Mouse (Mus musculus) liver, embryonic 12.5 days (tissue): Measurements from ENCODE around the gene Gm21905. TPM values are rescaled to one million over a fixed set of nuclear protein-coding genes. Genes with fewer than 3 reads are reported as not detected.
A peak's percentile ranks its signal among the peaks of the same experiment; 100 is the strongest.

Experiments
- ATAC-seq: fragments of 200-750 bp; cut with Nextera tagmentation; 2 replicates; pipeline ENCODE4 v1.8.0; 2017; ENCODE audit warnings: moderate number of reproducible peaks, mild to moderate bottlenecking, moderate library complexity
- H3K27ac ChIP-seq: fragments of 300-500 bp; sonication (generic); 2 replicates; pipeline ENCODE4 v1.5.1; 2016; ENCODE audit warnings: mild to moderate bottlenecking
- H3K27me3 ChIP-seq: fragments of 300-500 bp; sonication (generic); replicated peaks from 2 replicates; pipeline ENCODE4 v1.6.1; 2016; ENCODE audit warnings: mild to moderate bottlenecking, moderate library complexity
- H3K36me3 ChIP-seq: fragments of 300-500 bp; sonication (generic); 2 replicates; pipeline ENCODE4 v1.6.1; 2016; ENCODE audit warnings: mild to moderate bottlenecking, moderate library complexity
- H3K4me1 ChIP-seq: fragments of 300-500 bp; sonication (generic); 2 replicates; pipeline ENCODE4 v1.6.1; 2016
- H3K4me2 ChIP-seq: fragments of 300-500 bp; sonication (generic); 2 replicates; pipeline ENCODE4 v1.6.1; 2016; ENCODE audit warnings: mild to moderate bottlenecking, moderate library complexity
- H3K4me3 ChIP-seq: fragments of 300-500 bp; sonication (generic); 2 replicates; pipeline ENCODE4 v1.5.1; 2016; ENCODE audit warnings: mild to moderate bottlenecking, moderate library complexity
- H3K9ac ChIP-seq: fragments of 300-500 bp; sonication (generic); 2 replicates; pipeline ENCODE4 v1.6.1; 2016; ENCODE audit warnings: mild to moderate bottlenecking, moderate library complexity
- H3K9me3 ChIP-seq: fragments of 300-500 bp; sonication (generic); replicated peaks from 2 replicates; pipeline ENCODE4 v1.6.1; 2016; ENCODE audit warnings: mild to moderate bottlenecking, moderate library complexity
- WGBS: fragments of 180-500 bp; shearing (Covaris S2); methylation state at CpG from one replicate; pipeline ENCODE4 v1.1.7; 2016; ENCODE audit not compliant: insufficient replicate concordance; 5-methylcytosine and 5-hydroxymethylcytosine counted together
- polyA plus RNA-seq: library from polyadenylated mRNA; unstranded; fragments of >200 nt; fragmentation: Nextera tagmentation; extraction: Ambion mirVana; gene quantifications from 2 replicates; pipeline ENCODE4 v1.2.1, GENCODE M21; 2016

The Gm21905 gene
- polyA plus RNA-seq, 1 experiment from 2014 or later = not detected

- ATAC-seq = peak; percentile 68
Measured at GRCm38 (mm10) chr5:67931623-67932022, 14.6 kb downstream of the Gm21905 start.

GRCm38 (mm10) chr5:67930584-67930983 lies 15.6 kb downstream of the Gm21905 start:
- WGBS = 17% methylated on average over 4 of the region's 4 CpGs
- Histone ChIP-seq H3K4me2 (no peak overlapping the region), H3K4me1 (peaks cover 15% of the 10 kb centered on the region), H3K27me3 (peaks cover 4% of the 10 kb centered on the region; the same call in 1 of the 2 replicates), H3K27ac (no peak overlapping the region), H3K36me3 (no peaks in the 10 kb centered on the region), H3K9ac (no peak overlapping the region), H3K4me3 (no peak overlapping the region), H3K9me3 (no peaks in the 10 kb centered on the region)
- ATAC-seq = no peak

More at GRCm38 (mm10) chr5:67931623-67932022, 14.6 kb downstream of the Gm21905 start:
- peak overlapping the region; percentile 27 for H3K4me2 ChIP-seq
- H3K36me3 ChIP-seq = no peaks in the 10 kb centered on the region
- H3K27me3 ChIP-seq = peaks cover 4% of the 10 kb centered on the region; the same call in 1 of the 2 replicates
- peaks cover 15% of the 10 kb centered on the region for H3K4me1 ChIP-seq
- no peak overlapping the region for H3K27ac ChIP-seq
- H3K9ac ChIP-seq = no peak overlapping the region
- H3K4me3 ChIP-seq = no peak overlapping the region
- 4% methylated on average over 2 of the region's 2 CpGs for WGBS
- H3K9me3 ChIP-seq = no peaks in the 10 kb centered on the region

DNA sequence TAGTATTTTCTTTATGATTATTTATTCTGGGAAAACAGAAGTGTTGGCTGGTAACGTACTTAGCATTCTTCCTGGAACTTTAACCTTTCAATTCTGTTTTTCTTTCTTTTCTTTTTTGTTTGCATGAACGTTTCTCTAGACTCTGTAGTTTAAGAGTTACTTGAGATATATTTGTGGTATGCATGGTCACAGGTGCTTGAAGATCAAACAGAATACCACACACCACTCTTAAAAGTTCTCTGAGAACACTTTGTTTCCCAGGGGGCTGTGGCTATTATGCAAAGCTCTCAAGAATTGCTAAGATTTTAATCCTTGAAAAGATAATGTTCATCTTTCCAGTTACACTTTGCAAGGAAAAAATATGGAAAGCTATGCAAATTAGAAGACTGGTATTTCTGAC lies 41.7 kb downstream of the Gm21905 start:
- Histone ChIP-seq H3K4me2 (no peak overlapping the region), H3K9me3 (no peaks in the 10 kb centered on the region), H3K4me3 (no peak overlapping the region), H3K9ac (no peak overlapping the region), H3K27ac (no peak overlapping the region), H3K36me3 (no peaks in the 10 kb centered on the region), H3K4me1 (0 out of 2 replicates have a peak, but pooled peaks cover 3% of the 10 kb centered on the region), H3K27me3 (no peaks in the 10 kb centered on the region)
- WGBS = 55% methylated on average over 2 of the region's 2 CpGs
- no peak for ATAC-seq

DNA sequence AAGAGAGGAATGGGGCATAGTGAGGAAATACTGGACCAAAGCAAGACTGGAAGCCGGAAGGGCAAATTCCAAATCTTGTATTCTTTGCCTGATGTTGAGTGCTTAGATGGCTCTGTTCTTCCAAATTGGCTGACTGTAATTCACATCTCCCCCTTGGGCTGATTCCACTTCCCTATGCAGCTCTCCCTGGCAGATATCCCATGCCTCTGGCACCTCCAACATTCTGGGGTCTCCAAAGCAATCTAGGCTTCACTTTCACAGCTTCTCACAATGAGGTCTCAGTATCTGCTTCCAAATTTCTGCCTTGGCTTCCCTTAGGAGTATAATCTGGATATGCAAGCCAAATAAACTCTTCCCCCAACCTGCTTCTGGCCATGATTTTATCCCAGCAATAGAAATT lies 47.3 kb downstream of the Gm21905 start:
- ATAC-seq = no peak
- H3K27ac ChIP-seq = no peak overlapping the region
- no peak overlapping the region for H3K4me2 ChIP-seq
- no peak overlapping the region for H3K9ac ChIP-seq
- H3K36me3 ChIP-seq = no peaks in the 10 kb centered on the region
- H3K27me3 ChIP-seq = peaks cover 3% of the 10 kb centered on the region; the same call in 1 of the 2 replicates
- no peak overlapping the region for H3K4me3 ChIP-seq
- WGBS = 70% methylated on average over 1 of the region's 1 CpGs
- no peaks in the 10 kb centered on the region for H3K9me3 ChIP-seq
- H3K4me1 ChIP-seq = 0 out of 2 replicates have a peak, but pooled peaks cover 3% of the 10 kb centered on the region

DNA sequence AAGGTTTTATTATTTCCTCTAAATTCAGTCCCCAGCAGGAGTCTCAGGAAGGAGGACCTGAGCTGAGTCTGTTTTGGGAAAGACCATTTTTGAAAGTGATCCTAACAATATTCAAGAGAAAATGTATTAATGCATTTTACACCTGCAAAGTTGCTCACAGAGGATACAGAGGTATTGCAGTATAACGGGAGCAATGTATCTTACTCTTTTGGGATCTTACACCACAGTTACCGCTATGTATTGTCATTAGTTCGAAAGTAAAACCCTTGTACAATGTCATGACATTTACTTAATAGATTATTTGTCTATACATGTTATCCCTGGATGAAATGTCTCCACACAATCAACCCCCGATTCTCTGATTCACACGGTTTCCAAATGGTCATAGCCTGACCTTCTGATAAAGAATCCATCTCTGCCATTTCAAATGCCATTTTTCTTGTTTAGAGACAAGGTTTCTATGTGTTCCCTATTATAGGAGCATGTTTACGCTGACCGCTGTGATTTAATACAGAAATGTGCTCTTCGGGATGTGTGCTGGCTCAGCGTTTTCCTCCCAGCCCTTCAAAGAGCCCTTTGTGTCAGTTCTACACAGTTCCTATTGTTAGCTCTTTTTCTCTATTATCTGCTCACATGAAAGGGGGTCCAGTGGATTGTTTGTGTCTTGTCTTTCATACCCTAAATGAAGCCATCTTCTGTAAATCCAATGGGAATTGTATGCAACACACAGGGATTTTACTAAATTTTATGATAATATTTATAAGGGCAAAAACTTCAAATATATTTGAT lies 61.6 kb downstream of the Gm21905 start:
- H3K27ac ChIP-seq = no peak overlapping the region
- H3K4me3 ChIP-seq = no peak overlapping the region
- H3K9me3 ChIP-seq = no peaks in the 10 kb centered on the region
- WGBS = 78% methylated on average over 9 of the region's 9 CpGs
- peaks cover 18% of the 10 kb centered on the region for H3K4me1 ChIP-seq
- no peak overlapping the region for H3K9ac ChIP-seq
- no peaks in the 10 kb centered on the region for H3K36me3 ChIP-seq
- ATAC-seq = no peak
- no peaks in the 10 kb centered on the region for H3K27me3 ChIP-seq
- H3K4me2 ChIP-seq = no peak overlapping the region

- H3K4me1 ChIP-seq = peaks cover 18% of the 10 kb centered on the region
- H3K9ac ChIP-seq = no peak overlapping the region
- no peak overlapping the region for H3K4me3 ChIP-seq
- no peaks in the 10 kb centered on the region for H3K9me3 ChIP-seq
- no peak overlapping the region for H3K27ac ChIP-seq
- WGBS = 60% methylated on average over 1 of the region's 1 CpGs
- H3K4me2 ChIP-seq = no peak overlapping the region
- ATAC-seq = peak; percentile 82
- H3K27me3 ChIP-seq = peaks cover 4% of the 10 kb centered on the region
- no peaks in the 10 kb centered on the region for H3K36me3 ChIP-seq
Measured at GRCm38 (mm10) chr5:67883564-67884171, 62.6 kb downstream of the Gm21905 start.

Other genes starting within 250 kb of the Gm21905 start
- 61.2 and 64.2 TPM in 2 replicates for gene Atp8a1, start 99.0 kb downstream of the Gm21905 start, polyA plus RNA-seq
- not detected in 2 replicates for gene Gm5108, start 4.8 kb downstream of the Gm21905 start, polyA plus RNA-seq
- not detected in 2 replicates for gene Grxcr1, start 85.4 kb upstream of the Gm21905 start, polyA plus RNA-seq